ENCODE assay signal across 9 mouse cellular contexts in genomic region chr9:41582171-41582570, GRCm38 (mm10).
DNase-seq lines count a peak whose midpoint lies in the region; ATAC-seq and TF ChIP-seq lines count a peak whose summit lies in the region.
"Had no signal": no experiment of that assay in that cellular context is flagged by ENCODE, and none has a peak within 500 bp of the region (broad histone marks: within the 10 kb centered on the region; RNA-seq: fewer than 3 reads in every experiment).

No protein-coding gene starts in this region.

- no peaks in the 10 kb centered on the region for H3K27me3 ChIP-seq in kidney, embryonic 15.5 days
- H3K27me3 ChIP-seq in embryonic facial prominence, embryonic 10.5 days (replicated peaks; ENCODE audit: low read depth, poor library complexity, severe bottlenecking), result no peaks in the 10 kb centered on the region
- H3K27me3 ChIP-seq in hindbrain, embryonic 13.5 days, result no peaks in the 10 kb centered on the region
- H3K27me3 ChIP-seq in myocyte (ENCODE audit: control insufficient read depth, insufficient read depth, insufficient read length), result no peaks in the 10 kb centered on the region
- H3K27me3 ChIP-seq: Patski had no signal

- no peaks in the 10 kb centered on the region for H3K9me3 ChIP-seq in kidney, embryonic 15.5 days (replicated peaks)
- H3K9me3 ChIP-seq in embryonic facial prominence, embryonic 10.5 days, result no peaks in the 10 kb centered on the region
- no peaks in the 10 kb centered on the region for H3K9me3 ChIP-seq in hindbrain, embryonic 13.5 days

- H3K27ac ChIP-seq in kidney, embryonic 15.5 days, result peak overlapping the region; percentile 91
- H3K27ac ChIP-seq in embryonic facial prominence, embryonic 10.5 days (replicated peaks), result peak overlapping the region; percentile 97
- H3K27ac ChIP-seq in hindbrain, embryonic 13.5 days, result peak overlapping the region; percentile 100

- 0 out of 2 replicates have a peak, but pooled peaks cover 6% of the 10 kb centered on the region for H3K36me3 ChIP-seq in kidney, embryonic 15.5 days
- H3K36me3 ChIP-seq in embryonic facial prominence, embryonic 10.5 days (replicated peaks), result peaks cover 17% of the 10 kb centered on the region
- H3K36me3 ChIP-seq in hindbrain, embryonic 13.5 days, result peaks cover 5% of the 10 kb centered on the region; the same call in 1 of the 2 replicates
- H3K36me3 ChIP-seq in myocyte (ENCODE audit: control insufficient read depth, insufficient read depth), result peaks cover 12% of the 10 kb centered on the region

- no peak for DNase-seq in kidney, adult 8-10 months
- DNase-seq in embryonic facial prominence, embryonic 10.5 days (ENCODE audit: low spot score), result peak; percentile 60
- DNase-seq in cerebellum, adult 11 months, result no peak
- no peak for DNase-seq in left cerebral cortex, adult 8-10 months (ENCODE audit: low spot score in 2 of 2)
- DNase-seq in adrenal gland, adult 8-10 months, result no peak

- peak overlapping the region; percentile 66 for H3ac ChIP-seq in myocyte (ENCODE audit: control insufficient read depth, insufficient read length)

- H3K9ac ChIP-seq in kidney, embryonic 15.5 days, result peak overlapping the region; percentile 64
- H3K9ac ChIP-seq in hindbrain, embryonic 13.5 days, result peak overlapping the region; percentile 100

- H3K4me2 ChIP-seq in kidney, embryonic 15.5 days, result peak overlapping the region; percentile 79
- H3K4me2 ChIP-seq in hindbrain, embryonic 13.5 days, result peak overlapping the region; percentile 82
- H3K4me2 ChIP-seq in myocyte (ENCODE audit: low read depth), result peak overlapping the region; percentile 85

- no peak for TF ChIP-seq POLR2A in myocyte (IDR thresholded peaks at IDR 0.05; ENCODE audit: insufficient read length, low read depth)

- WGBS in kidney, embryonic 15.5 days, result 40% methylated on average over 8 of the region's 8 CpGs
- 39% methylated on average over 8 of the region's 8 CpGs for WGBS in embryonic facial prominence, embryonic 10.5 days
- 8% methylated on average over 8 of the region's 8 CpGs for WGBS in hindbrain, embryonic 13.5 days

- no peak for ATAC-seq in kidney, embryonic 15.5 days (replicated peaks; ENCODE audit: low FRiP score)
- ATAC-seq in hindbrain, embryonic 13.5 days (ENCODE audit: low FRiP score), result no peak
- ATAC-seq: Patski had no signal

- H3K4me3 ChIP-seq in kidney, embryonic 15.5 days (replicated peaks), result peak overlapping the region; percentile 63
- H3K4me3 ChIP-seq in embryonic facial prominence, embryonic 10.5 days, result peak overlapping the region; percentile 79
- H3K4me3 ChIP-seq in hindbrain, embryonic 13.5 days, result peak overlapping the region; percentile 82
- peak overlapping the region; percentile 96 for H3K4me3 ChIP-seq in myocyte

- peaks cover 17% of the 10 kb centered on the region for H3K4me1 ChIP-seq in kidney, embryonic 15.5 days
- H3K4me1 ChIP-seq in embryonic facial prominence, embryonic 10.5 days, result peaks cover 49% of the 10 kb centered on the region
- H3K4me1 ChIP-seq in hindbrain, embryonic 13.5 days (replicated peaks), result peaks cover 27% of the 10 kb centered on the region

- H3K79me2 ChIP-seq in myocyte (ENCODE audit: control insufficient read depth, insufficient read depth), result peaks cover 81% of the 10 kb centered on the region

TF ChIP-seq in myocyte, 11 proteins besides CTCF, POLR2A, EP300 and RAD21:
- no peak for TF ChIP-seq REST (IDR thresholded peaks at IDR 0.05; ENCODE audit: insufficient read depth, insufficient read length)
- TF ChIP-seq POLR2AphosphoS2 (IDR thresholded peaks at IDR 0.05; ENCODE audit: insufficient read length, low read depth), result peak; percentile 59
- TF ChIP-seq MAX (IDR thresholded peaks at IDR 0.05; ENCODE audit: low read depth), result no peak
- TF ChIP-seq TCF3 (IDR thresholded peaks at IDR 0.05; ENCODE audit: insufficient read length, low read depth), result no peak
